Mouse (Mus musculus) megakaryocyte, embryonic 14.5 days (primary cell): ENCODE results near the gene Foxn3.

Experiments
- FLI1 ChIP-seq: IDR thresholded peaks from 2 replicates; pipeline ENCODE4 v1.6.1; 2012; ENCODE audit warnings: low read length, inconsistent platforms, mixed read lengths
- GATA1 ChIP-seq: IDR thresholded peaks from 3 replicates; pipeline ENCODE4 v1.6.1; 2012; ENCODE audit warnings: mixed read lengths, low read length, inconsistent platforms, borderline replicate concordance

DNA sequence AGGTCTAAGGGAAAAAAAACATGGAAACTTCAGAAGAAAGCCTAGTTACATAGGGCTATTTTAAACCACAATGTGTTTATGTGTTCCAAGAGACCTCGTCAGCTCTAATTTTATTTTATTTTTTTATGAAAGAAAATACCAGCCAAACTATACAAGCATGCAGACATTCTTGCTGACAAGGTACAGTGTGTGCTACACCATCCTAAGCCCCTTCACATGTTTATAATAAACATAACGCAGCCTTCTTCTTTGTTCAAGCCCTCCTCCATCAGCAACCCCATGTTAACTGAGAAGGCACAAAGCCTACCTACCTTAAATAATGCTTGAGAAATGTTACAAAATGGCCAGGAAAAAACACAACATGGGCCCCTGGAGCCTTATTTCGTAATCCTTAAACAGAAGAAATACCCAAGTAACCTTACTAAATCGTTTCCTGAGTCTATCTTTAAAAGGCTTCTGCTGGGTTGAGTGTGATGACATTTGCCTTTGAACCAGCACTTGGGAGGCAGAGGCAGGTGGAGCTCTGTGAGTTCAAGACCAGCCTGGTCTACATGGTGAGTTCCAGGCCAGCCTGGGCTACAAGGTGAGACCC, 74.3 kb downstream of the Foxn3 start:
- TF ChIP-seq GATA1 (no peak), FLI1 (no peak)
